In the genomic region with DNA sequence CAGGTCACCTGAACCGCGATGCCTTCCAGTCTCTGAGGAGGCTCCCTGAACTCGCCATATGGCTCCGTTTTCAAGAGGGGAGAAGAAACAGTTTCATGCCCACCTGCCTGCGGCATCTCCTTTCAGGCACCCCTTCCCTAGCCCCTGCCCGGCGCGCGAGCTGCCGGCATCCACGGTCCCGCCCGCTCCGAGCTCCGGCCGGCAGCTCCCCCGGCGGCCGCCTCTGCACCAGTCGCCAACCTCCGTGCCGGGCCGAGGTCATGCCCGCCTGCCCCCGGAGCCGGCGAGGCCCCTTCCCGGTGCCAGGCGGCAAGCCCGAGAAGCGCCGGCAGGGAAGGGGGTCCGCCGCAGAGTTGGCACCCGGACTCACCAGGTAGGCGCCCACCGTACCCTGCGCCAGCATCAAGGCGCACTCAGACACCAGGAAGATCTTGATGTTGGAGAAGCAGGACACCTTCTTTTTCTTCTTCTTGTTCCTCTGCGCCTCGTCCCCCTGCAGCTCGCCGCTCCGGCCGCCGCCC, we compare ENCODE assay signal across 8 mouse cellular contexts. TPM values are rescaled to one million over a fixed set of nuclear protein-coding genes. Genes with fewer than 3 reads are reported as not detected.
A peak's percentile ranks its signal among the peaks of the same experiment; 100 is the strongest.
DNase-seq lines count a peak whose midpoint lies in the region; ATAC-seq and TF ChIP-seq lines count a peak whose summit lies in the region.

No protein-coding gene starts in this region.

- 0 out of 2 replicates have a peak, but pooled peaks have one; percentile 4 for TF ChIP-seq CTCF in liver, postnatal 0 days (IDR thresholded peaks at IDR 0.05; ENCODE audit: low read depth)

- ATAC-seq in heart, embryonic 15.5 days (replicated peaks; ENCODE audit: insufficient number of reproducible peaks, insufficient read depth, low FRiP score, low read depth) = peak; percentile 65; the same call in 1 of the 2 replicates
- no peak for ATAC-seq in liver, postnatal 0 days
- ATAC-seq in neural tube, embryonic 15.5 days (ENCODE audit: low FRiP score) = peak; percentile 67

- H3K4me2 ChIP-seq in heart, embryonic 15.5 days = peak overlapping the region; percentile 86
- H3K4me2 ChIP-seq in liver, postnatal 0 days (ENCODE audit: low read depth, low read length) = peak overlapping the region; percentile 81
- peak overlapping the region; percentile 71 for H3K4me2 ChIP-seq in neural tube, embryonic 15.5 days

- H3K36me3 ChIP-seq in forebrain, embryonic 10.5 days (replicated peaks) = no peaks in the 10 kb centered on the region
- H3K36me3 ChIP-seq in heart, embryonic 15.5 days = no peaks in the 10 kb centered on the region
- H3K36me3 ChIP-seq in liver, postnatal 0 days (replicated peaks; ENCODE audit: insufficient read depth, low read length) = no peaks in the 10 kb centered on the region
- H3K36me3 ChIP-seq in neural tube, embryonic 15.5 days = no peaks in the 10 kb centered on the region

- H3K27ac ChIP-seq in forebrain, embryonic 10.5 days = peak overlapping the region; percentile 89
- peak overlapping the region; percentile 58 for H3K27ac ChIP-seq in heart, embryonic 15.5 days
- no peak overlapping the region for H3K27ac ChIP-seq in liver, postnatal 0 days (ENCODE audit: low read depth)
- H3K27ac ChIP-seq in neural tube, embryonic 15.5 days (replicated peaks) = peak overlapping the region; percentile 89

- TF ChIP-seq EP300 in liver, postnatal 0 days (IDR thresholded peaks at IDR 0.05; ENCODE audit: low read depth) = no peak

- H3K4me3 ChIP-seq in forebrain, embryonic 10.5 days = peak overlapping the region; percentile 81
- peak overlapping the region; percentile 77 for H3K4me3 ChIP-seq in heart, embryonic 15.5 days
- H3K4me3 ChIP-seq in liver, postnatal 0 days (ENCODE audit: low read depth, low read length) = peak overlapping the region; percentile 61
- peak overlapping the region; percentile 78 for H3K4me3 ChIP-seq in neural tube, embryonic 15.5 days (replicated peaks)

- H3K4me1 ChIP-seq in forebrain, embryonic 10.5 days = peaks cover 44% of the 10 kb centered on the region
- peaks cover 35% of the 10 kb centered on the region for H3K4me1 ChIP-seq in heart, embryonic 15.5 days (replicated peaks)
- H3K4me1 ChIP-seq in liver, postnatal 0 days (ENCODE audit: insufficient read depth) = peaks cover 11% of the 10 kb centered on the region; the same call in 1 of the 2 replicates
- H3K4me1 ChIP-seq in neural tube, embryonic 15.5 days = peaks cover 46% of the 10 kb centered on the region

- H3K9me3 ChIP-seq in forebrain, embryonic 10.5 days = no peaks in the 10 kb centered on the region
- H3K9me3 ChIP-seq in heart, embryonic 15.5 days (replicated peaks) = no peaks in the 10 kb centered on the region
- H3K9me3 ChIP-seq in liver, postnatal 0 days (ENCODE audit: low read length) = no peaks in the 10 kb centered on the region
- H3K9me3 ChIP-seq in neural tube, embryonic 15.5 days (replicated peaks) = no peaks in the 10 kb centered on the region

- DNase-seq in CD8-positive naive resting alpha-beta T cell, adult 2 months (ENCODE audit: low read depth in 2 of 2, low spot score in 2 of 2) = peak; percentile 38 to 40
- DNase-seq in adrenal gland, postnatal 36 days = peak; percentile 67 to 76
- DNase-seq in forebrain, embryonic 10.5 days (ENCODE audit: extremely low spot score, low spot score) = peak; percentile 45
- DNase-seq in kidney, postnatal 10 days = peak; percentile 73
- peak; percentile 31 for DNase-seq in liver, postnatal 0 days
- DNase-seq in urinary bladder, postnatal 25 days (ENCODE audit: low spot score) = peak; percentile 57

- peak overlapping the region; percentile 73 for H3K9ac ChIP-seq in heart, embryonic 15.5 days
- H3K9ac ChIP-seq in liver, postnatal 0 days (replicated peaks) = peak overlapping the region; percentile 64
- peak overlapping the region; percentile 75 for H3K9ac ChIP-seq in neural tube, embryonic 15.5 days (replicated peaks)

- peaks cover 50% of the 10 kb centered on the region for H3K27me3 ChIP-seq in forebrain, embryonic 10.5 days (ENCODE audit: poor library complexity, severe bottlenecking)
- H3K27me3 ChIP-seq in heart, embryonic 15.5 days = peaks cover 16% of the 10 kb centered on the region; the same call in 1 of the 2 replicates
- peaks cover 44% of the 10 kb centered on the region for H3K27me3 ChIP-seq in liver, postnatal 0 days (ENCODE audit: insufficient read depth, low read length)
- H3K27me3 ChIP-seq in neural tube, embryonic 15.5 days (replicated peaks) = 0 out of 2 replicates have a peak, but pooled peaks cover 11% of the 10 kb centered on the region

- WGBS in forebrain, embryonic 10.5 days = under 1% methylated on average over 46 of the region's 46 CpGs
- whole genome bisulfite sequencing in heart, embryonic 15.5 days = under 1% methylated on average over 46 of the region's 46 CpGs
- under 1% methylated on average over 40 of the region's 46 CpGs for WGBS in liver, postnatal 0 days (ENCODE audit: insufficient replicate concordance)
- WGBS in neural tube, embryonic 15.5 days = under 1% methylated on average over 45 of the region's 46 CpGs

RNA-seq across cellular contexts. Expression of a gene that starts 0.5 kb away (rescaled TPM):
- 10 to 100 TPM; 26.8 to 34.7 TPM for total RNA-seq in adrenal gland, postnatal 36 days (2021)
- 4.9 and 5.2 TPM in 2 replicates for polyA plus RNA-seq in forebrain, embryonic 10.5 days (2016; fragmentation: Nextera tagmentation; extraction: Ambion mirVana)
- polyA plus RNA-seq in heart, embryonic 15.5 days (2015; fragmentation: Nextera tagmentation; extraction: Ambion mirVana) = 14.9 and 18.8 TPM in 2 replicates
- 1.2 and 1.6 TPM in 2 replicates for polyA plus RNA-seq in liver, postnatal 0 days (2015; fragmentation: Nextera tagmentation; extraction: Ambion mirVana)
- polyA plus RNA-seq in neural tube, embryonic 15.5 days (2015; fragmentation: Nextera tagmentation; extraction: Ambion mirVana) = 21.9 and 24.1 TPM in 2 replicates
